Mouse (Mus musculus) brain, adult 2 months (tissue): ENCODE measurements around the gene Mmel1.

Source experiments
- DNase-seq: peaks from one replicate; pipeline ENCODE4 v3.0.0; 2011; ENCODE audit warnings: low read depth, low spot score

Gene Mmel1

GRCm38 (mm10) chr4:154869440-154869839 lies at the start of gene Mmel1:
Gene Mmel1, plus strand, starts transcription at chr4:154869585.
- no peak for DNase-seq

GRCm38 (mm10) chr4:154825662-154826061 lies 43.7 kb upstream of the Mmel1 start:
- peak; percentile 78 for DNase-seq

GRCm38 (mm10) chr4:154826224-154826623 lies 43.2 kb upstream of the Mmel1 start:
- DNase-seq, result no peak

- DNase-seq, result peak; percentile 72
These were observed 42.2 kb upstream of the Mmel1 start for GRCm38 (mm10) chr4:154827181-154827580.

- no peak for DNase-seq
These were observed 41.3 kb upstream of the Mmel1 start for GRCm38 (mm10) chr4:154827861-154828610.

- DNase-seq, result no peak
These were observed 37.3 kb upstream of the Mmel1 start for GRCm38 (mm10) chr4:154831915-154832573.

- no peak for DNase-seq
These were observed 33.0 kb upstream of the Mmel1 start for GRCm38 (mm10) chr4:154836183-154836915.

GRCm38 (mm10) chr4:154837170-154837569 lies 32.2 kb upstream of the Mmel1 start, which contains the start of gene Ttc34:
Gene Ttc34, plus strand, starts transcription at chr4:154837459.
- DNase-seq, result peak; percentile 63

- no peak for DNase-seq
These were observed 30.6 kb upstream of the Mmel1 start for GRCm38 (mm10) chr4:154838741-154839140.

GRCm38 (mm10) chr4:154839406-154839805 lies 30.0 kb upstream of the Mmel1 start:
- no peak for DNase-seq

GRCm38 (mm10) chr4:154852696-154853095 lies 16.7 kb upstream of the Mmel1 start:
- DNase-seq, result no peak

GRCm38 (mm10) chr4:154853881-154854280 lies 15.5 kb upstream of the Mmel1 start:
- DNase-seq, result no peak

GRCm38 (mm10) chr4:154854676-154855345 lies 14.6 kb upstream of the Mmel1 start:
- peak; percentile 45 for DNase-seq

- DNase-seq, result peak; percentile 99
These were observed 13.5 kb upstream of the Mmel1 start for GRCm38 (mm10) chr4:154855721-154856479.

- DNase-seq, result no peak
These were observed 12.9 kb upstream of the Mmel1 start for GRCm38 (mm10) chr4:154856480-154856837.

- DNase-seq, result no peak
These were observed 12.5 kb upstream of the Mmel1 start for GRCm38 (mm10) chr4:154856882-154857281.

- no peak for DNase-seq
These were observed 11.8 kb upstream of the Mmel1 start for GRCm38 (mm10) chr4:154857366-154858240.

- DNase-seq, result no peak
These were observed 10.8 kb upstream of the Mmel1 start for GRCm38 (mm10) chr4:154858601-154859000.

GRCm38 (mm10) chr4:154861967-154862366 lies 7.4 kb upstream of the Mmel1 start:
- DNase-seq, result no peak

GRCm38 (mm10) chr4:154863436-154863935 lies 5.9 kb upstream of the Mmel1 start:
- no peak for DNase-seq
